Mouse (Mus musculus): ENCODE measurements around the gene Frs3. TPM values are rescaled to one million over a fixed set of nuclear protein-coding genes. Genes with fewer than 3 reads are reported as not detected.

Frs3 gene
- total RNA-seq, 2 experiments from 2014 or later, result 3.2 to 7.5 TPM

DNA sequence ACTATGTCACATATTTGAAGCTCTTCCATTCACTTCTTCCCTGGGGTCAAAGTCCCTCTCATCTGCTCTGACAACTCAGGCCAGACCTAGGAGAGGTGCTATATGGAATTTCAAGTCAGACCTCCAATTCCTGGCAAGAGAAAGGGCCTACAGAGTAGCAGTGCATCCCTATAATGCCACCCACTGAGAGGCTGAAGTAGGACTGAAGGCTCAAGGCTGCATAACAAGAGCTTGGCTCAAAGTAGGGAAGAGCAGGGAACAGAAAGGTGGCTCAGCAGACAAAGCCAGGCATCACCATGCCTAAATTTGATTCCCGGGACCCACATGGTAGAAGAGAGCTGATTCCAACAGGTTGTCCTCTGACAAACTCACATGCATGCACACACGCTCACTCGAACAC, 2.8 kb downstream of the Frs3 start:
- DNase-seq, result no peak

DNA sequence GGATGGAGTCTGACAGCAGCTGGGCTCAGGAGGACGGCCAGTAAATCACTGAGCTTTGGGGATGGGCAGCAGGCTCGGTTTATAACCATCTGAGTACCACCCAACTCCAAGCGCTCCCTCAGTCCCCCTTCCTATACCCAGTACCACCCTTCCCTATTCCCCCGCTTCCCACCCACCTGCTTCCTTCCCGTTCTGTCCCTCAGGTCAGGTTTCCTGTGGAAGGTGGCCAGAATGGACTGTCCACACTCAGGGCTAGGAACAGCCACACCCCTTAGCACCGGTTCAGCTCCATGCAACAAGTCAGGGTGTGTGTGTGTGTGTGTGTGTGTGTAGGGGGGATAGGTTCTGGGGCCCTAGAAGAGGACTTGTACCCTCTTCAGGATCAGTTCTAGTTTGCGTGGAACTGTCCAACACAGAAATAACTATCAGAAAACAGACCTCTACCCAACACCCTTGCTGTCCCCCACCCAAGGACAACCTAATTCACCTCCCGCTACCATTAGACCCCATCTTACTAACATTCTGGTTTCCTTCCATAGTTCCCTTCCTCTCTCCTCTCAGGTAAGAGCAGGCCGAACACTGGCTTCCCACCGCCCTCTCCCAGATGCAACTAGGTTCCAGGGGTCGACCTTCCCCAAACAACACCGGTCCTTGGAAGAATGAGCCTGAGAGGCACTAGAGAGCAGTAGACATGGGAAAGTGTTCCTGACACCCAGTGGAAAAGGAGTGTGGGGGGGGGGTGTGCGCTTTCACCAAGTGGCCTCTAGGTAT, 5.0 kb downstream of the Frs3 start:
- peak; percentile 12 for DNase-seq

DNA sequence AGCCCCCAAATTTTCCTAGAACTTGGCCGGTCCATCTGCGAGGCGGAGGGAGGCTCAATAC, 5.4 kb downstream of the Frs3 start, which contains the start of gene Gm21981:
TSS of gene Gm21981 (minus strand) at position 14 of the 61 bp plus-strand sequence.
- DNase-seq, result no peak

DNA sequence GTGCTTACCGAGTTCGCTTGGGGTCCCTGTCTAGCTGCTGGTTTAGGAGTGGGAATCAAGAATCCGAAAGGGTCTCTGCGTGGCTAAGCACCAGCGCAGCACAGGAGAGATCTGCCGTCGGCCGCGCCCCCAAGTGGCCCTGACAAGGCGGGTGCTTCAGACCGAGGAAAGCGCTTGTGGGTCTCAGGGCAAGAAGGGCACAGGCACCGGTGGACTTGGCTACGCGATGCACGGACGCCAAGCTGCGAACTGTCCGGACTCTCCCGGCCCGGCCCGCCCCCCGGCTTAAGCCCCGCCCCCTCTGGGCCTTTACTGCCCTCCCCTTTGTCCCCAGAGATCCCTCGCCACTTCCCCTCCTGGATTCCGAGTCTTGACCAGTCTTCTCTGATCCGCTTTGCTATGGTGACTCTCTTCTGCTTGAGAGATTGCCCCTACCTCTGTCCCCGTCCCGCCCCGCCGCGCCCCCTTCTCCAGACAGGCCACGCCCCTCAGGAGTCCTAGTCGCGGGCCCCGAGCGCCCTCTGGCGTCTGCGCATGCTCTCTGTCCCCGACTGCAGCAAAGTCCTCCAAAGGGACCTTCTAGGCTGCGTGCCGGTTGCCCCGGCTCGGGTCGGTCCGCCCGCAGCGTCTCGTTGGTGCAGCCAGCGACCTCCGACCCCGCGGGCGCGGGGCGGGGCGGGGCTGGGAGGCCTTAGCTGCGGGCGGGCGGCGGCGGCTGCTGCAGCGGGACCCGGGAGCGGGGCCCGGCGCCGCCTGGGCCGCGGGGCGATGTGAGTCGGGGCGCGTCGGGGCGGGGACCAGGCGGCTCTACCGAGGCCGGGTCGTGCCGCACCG, 5.9 kb downstream of the Frs3 start, which contains the start of gene Prickle4:
TSS of gene Prickle4 (minus strand) at position 234 of the 834 bp plus-strand sequence.
- peak; percentile 99 for DNase-seq

DNA sequence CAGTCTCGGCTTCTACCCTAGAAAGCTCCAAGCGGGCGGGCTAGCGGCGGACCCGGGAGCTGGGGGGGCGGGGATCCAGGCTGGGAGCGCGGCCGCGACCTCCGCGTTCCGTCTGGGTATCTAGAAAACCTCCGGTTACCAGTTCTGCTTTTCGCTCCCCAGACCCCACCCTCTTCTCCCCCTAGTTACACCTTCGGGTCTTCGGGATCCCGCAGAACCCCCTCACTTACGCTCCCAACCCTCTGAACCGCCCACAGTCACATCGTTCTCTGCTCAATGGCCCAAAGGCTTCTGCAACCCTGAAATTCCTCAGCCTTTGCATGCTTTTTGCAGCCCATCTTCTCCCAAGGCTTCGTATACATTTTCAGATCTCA, 6.5 kb downstream of the Frs3 start:
- no peak for DNase-seq

DNA sequence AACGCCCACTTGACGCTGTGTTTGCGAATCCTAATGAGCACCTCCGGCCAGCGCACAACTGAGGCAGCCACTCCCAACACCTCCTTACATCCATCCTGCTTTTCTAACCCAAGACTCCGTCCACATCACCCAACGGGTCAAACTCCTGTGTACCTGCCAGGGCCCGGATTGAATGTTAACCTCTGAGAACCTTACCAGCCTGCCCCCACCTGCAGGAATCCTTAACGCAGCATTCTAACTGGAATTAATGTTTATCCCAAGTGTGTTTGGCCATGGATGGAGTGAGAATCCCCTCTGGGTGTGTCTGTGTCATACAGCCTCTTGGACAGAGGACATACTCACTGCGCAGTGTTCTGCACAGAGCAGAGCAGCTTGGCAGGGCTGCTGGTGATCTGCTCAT, 9.3 kb downstream of the Frs3 start:
- DNase-seq, result no peak

DNA sequence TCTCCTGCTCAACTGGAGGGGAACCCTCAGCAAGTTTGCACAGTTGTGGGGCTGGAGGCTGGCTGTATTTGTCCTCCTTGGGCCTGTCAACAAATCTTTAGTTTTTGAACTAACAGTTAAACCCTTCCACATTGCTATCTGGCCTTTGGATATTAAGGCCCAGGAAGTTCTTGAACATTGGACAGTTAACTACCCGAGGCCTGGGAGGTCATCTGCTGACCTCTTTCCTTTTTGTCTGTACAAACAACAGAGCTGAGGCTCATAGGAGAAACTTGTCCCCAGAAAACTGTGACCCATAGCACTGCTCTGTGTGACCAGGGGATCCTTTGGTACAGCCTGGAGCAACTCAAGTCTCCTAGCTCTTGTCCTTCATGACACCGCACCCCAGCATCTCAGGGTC, 10.2 kb downstream of the Frs3 start:
- DNase-seq, result no peak

DNA sequence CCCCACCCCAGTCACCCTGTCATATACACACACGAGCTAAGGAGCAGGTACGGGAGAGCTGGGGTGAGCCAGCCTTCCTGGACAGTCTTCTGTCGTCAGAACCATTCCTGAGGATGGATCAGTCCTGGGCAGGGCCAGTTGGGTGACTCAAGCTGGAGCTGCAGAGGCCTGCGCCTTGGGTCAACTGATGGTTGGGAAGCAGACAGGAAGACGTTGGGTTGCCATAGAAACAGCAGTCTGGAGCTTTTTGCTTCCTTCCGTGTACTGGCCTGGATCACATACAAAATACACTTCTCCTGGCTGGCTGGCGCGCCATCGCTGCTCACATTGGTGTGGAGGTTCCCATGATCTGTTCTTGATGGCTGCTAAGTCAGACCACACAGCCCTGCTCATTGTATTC, 13.0 kb downstream of the Frs3 start:
- DNase-seq, result no peak

DNA sequence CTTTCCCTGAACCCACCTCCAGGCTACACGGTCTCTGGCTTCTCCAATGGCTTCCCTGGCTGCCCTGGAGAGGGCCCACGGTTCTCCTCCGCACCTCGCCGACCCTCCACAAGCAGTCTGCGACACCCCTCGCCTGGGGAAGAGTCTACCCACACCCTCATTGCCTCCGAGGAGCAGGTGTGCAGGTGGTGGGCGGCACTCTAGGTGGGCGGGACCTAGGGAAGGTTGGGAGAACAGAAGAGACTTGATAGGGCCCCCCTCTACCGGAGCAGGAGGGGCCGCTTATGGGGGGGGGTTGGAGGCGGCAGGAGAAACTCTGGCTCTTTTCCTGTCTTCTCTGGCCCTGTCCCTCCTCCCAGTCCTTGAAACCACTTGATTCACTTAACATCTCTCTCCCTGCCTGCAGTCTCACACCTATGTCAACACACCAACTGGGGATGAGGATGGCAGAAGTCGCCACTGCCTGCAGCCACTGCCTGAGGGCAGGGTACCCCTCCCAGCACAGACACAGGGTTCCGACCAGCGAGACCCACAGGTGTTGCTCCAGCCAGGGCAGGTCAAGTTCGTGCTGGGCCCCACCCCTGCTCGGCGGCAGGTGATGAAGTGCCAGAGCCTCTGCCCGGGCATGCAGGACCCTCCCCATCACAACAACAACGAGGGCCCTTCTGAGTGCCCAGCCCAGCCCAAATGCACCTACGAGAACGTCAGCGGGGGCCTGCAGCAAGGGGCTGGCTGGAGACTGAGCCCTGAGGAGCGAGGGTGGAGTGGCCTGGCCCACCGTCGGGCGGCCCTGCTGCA, 13.9 kb downstream of the Frs3 start:
- DNase-seq, result no peak

DNA sequence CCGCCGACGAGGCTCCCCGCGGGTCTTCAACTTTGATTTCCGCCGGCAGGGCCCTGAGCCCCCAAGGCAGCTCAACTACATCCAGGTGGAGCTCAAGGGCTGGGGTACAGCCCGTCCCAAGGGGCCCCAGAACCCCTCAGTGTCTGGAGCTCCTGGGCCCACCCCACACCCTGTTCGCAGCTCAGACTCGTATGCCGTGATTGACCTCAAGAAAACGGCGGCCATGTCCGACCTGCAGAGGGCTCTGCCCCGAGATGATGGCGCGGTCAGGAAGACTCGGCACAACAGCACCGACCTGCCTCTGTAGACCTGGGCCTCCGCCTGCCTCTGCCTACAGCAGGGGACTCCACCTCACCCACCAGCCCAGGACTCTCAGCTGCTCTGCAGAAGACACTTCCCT, 14.7 kb downstream of the Frs3 start:
- no peak for DNase-seq

DNA sequence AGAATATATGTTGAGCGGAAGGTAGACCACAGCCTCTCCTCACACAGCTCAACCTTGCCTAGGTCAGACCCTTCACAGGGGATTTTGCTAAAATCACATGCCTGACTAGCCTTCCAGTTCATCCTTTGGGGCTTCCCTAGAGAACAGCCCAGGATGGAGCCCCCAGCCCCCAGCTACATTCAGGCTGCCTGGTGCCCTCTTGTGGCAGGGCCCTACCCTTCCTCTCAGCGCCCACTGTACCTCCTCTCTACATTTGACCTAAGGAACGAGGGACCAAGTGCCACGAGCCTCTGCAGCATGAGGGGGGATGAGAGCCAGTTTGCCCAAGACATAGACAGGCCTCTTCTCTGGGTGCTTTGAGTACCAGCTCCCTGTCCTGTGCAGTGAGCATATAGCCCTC, 15.9 kb downstream of the Frs3 start:
- no peak for DNase-seq

DNA sequence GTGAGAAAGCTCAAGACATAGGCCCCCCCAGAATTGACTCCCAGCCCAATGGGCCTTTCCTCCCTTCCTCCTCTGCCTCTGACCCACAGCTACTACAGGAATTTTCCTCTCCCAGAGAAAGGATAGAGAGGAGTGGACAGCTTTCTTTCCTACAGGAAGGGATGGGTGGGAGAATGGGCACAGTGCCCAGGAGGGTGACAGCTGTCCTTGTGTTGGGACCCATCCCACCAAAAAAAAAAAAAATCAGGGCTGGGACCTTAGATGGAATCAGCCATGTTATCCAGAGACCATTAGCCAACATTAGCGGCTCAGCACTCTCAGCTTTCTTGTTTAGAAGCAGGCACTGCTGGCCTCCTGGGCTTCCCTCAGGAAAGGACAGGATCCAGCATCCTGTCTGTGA, 17.4 kb downstream of the Frs3 start:
- no peak for DNase-seq

DNA sequence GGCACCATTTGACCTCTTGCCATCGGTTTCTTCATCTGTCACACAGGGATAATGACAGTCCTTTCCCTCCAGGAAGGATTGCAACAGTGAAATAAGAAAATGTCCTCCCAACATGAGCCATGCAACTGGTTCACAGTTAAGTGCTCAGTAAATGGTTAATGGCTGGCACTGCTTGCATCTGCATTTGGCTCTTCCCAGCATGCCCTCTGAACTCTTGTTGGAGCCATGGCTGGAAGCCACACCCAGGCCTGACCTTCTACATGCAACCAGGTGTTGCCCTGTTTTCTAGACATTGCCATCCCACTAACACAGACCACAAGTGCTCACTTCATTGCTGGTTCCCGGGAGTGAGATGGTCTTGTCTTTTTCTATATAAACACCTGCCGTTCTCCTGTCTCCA, 19.1 kb downstream of the Frs3 start:
- no peak for DNase-seq

DNA sequence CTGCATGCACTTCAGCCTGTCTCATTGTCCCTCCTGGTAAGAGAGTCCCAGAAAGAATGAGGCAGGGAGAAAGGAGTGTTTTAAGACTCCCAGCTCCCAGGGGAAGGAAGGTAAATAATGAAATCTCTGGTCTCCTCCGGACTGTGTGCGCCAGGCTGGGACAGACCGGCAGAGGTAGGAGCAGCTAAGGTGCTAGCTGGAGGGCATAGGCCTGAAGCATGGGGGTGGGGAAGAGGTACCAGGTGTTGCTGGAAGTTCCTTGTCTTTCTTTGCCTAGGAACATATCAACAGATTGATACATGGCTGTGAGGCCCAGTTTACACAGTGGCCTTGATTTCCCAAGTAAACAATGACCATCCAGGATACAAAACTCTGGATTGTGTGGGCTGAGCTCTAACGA, 20.1 kb downstream of the Frs3 start:
- DNase-seq, result no peak

DNA sequence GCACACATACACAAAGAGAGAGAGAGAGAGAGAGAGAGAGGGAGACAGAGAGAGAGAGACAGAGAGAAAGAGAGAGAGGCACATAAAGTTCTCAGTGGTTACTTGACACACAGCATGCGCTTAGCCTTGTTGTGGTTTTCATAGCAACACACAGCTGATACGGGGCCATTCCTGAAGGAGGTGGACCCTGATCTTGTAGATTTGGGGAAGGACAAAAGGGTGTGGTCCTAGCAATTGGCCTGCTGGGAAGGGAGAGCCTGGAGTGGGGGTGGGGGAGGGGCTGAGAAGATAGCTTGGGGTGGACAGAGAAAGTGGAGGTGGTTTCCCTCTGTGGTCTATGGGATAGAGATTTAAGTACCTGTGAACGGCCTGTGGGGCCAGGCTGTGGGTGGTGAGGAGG, 21.2 kb downstream of the Frs3 start:
- no peak for DNase-seq

DNA sequence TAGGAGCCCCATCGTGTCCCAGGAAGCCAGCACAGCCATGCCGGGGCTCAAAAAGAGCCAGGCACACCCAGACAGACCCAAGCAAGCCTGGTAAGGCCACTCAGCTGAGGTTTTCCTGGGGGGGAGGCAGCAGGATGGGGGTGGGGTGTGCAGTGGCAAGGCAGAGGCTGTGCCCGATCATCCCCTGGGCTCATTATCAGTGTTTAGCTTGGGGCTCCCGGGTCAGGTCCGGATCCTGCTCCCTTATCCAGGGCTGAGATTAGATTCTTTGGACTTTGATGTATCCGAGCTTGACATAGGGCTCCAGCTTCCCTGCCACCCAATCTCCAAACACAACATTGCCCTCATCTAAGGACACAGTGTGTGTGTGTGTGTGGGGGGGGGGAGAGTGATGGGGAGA, 23.1 kb downstream of the Frs3 start:
- no peak for DNase-seq

DNA sequence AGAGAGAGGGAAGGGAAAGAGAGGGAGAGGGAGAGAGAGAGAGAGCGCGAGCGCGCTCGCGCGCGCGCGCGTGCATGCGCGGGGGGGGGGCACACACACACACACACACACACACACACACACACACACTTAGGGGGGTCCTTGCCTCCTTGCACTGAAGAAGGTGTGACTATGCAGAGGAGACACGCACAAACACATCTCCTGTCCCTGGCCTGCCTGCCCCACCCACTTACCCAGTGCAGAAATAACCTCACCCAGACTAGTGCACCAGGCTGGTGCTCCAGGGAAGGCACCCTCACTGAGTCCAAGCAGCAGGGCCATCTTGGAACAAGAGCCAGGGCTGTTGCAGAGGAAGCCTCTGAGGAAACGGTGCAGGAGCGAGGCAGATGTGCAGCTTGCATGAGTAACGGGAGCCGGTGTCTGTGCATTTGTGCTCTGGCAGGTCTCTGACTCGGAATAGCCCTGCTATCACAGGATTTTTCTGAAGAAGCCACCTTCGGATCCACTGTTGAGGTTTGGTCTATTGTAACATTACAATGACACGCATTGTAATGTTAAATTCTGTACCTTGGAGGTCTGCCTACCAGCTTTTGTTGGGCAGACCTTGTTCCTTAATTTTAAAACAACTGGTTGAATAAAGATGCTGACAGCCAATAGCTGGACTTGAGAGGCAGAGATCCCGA, 24.2 kb downstream of the Frs3 start:
- no peak for DNase-seq

DNA sequence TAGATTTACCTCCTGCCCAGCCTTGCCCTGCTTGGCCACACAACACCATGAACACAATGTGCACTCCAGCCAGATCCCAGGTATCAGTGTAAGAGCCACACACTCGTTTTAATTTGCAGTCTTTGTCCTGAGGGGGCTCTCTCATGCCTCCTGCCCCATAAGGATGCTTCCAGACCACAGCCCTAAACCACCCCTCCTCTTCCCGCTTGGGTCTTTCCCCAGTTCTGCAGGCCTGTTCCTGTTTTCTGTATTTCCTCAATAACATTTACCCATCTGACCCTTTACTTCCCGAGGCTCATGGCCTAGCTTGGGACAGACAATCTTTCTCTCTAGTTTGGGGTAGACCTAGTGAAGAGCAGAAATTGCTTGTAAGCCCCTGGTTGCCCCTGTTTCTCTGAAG, 26.2 kb downstream of the Frs3 start:
- no peak for DNase-seq

DNA sequence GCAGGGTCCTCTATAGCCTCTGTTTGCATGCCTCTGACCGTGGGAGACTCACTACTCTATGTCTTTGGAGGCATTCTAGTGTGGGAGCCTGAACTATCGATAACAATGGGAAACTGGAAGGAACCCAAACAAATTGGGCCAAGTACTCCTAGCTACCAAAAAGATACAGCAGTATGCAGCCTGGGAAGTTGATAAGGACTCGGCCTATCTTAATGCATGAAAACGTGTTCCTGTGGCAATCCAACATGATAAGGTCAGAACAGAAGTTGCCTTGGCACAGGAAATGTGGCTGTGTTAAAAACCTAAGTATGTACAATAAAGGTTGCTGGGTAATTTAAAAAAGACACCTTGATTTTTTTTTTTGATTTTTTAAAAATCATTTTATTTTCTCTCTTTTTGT, 32.4 kb downstream of the Frs3 start:
- DNase-seq, result no peak

DNA sequence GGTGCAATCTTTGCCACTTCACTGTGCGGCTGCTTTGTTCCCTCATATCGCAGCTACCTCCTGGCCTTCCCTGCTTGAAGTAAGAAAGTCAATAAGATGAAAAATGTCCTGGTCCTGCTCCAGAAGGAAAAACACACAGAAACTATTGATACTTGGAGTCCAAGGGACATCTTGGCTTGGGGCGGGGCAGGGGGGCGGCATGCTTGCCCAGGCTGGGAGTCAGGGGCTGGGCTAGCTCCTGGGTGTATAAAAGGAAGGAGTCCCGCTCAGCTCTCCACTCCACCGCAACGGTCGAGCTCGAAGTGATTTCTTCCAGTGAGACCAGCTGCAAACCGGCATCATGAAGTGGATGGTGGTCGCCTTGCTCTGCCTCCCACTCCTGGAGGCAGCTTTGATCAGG, 37.7 kb downstream of the Frs3 start, which contains the start of gene Pgc:
TSS of gene Pgc (plus strand) at position 277 of the 400 bp plus-strand sequence.
- no peak for DNase-seq

DNA sequence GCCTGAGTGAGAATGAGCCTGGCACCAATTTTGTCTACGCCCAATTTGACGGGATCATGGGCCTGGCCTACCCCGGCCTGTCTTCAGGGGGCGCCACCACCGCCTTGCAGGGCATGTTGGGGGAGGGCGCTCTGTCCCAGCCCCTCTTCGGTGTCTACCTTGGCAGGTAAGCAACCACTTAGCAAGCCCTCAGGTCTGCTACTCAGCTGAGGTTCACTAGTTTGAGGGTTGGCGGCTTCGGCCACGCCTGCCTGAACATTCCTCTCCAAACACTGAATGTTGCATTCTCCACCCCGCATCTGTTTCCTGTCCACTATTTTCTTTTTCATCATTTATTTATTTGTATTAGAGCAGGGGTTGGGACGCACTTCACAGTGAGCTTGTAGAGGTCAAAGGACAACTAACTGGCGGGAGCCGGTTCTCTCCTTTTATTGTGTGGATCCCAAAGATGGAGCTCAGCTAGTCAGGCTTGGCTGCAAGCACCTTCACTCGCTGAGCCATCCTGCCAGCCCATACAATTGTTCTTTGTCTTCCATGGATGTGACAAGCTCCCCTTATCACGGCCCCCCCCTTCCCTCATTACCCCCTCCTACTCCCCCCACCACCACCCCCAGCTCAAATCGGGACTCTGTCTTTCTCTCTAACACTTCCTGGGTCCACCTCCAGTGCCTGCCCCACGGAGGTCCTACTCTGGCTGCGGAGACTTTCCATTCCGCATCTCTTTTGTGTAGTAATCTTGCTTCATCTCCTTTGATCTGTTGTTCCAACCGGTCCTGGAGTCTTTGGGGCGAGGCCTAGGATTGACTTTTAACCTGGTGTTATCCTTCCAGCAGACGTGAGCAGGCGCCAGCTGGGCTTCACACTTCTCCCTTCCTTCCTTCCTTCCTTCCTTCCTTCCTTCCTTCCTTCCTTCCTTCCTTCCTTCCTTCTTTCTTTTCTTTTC, 42.1 kb downstream of the Frs3 start:
- no peak for DNase-seq

Data from adrenal gland, postnatal 10 days (tissue).